Mouse (Mus musculus) lung, adult 2 months (tissue): ENCODE data around the gene 4921517D22Rik.

Source experiments
- CTCF ChIP-seq: fragments of 200-500 bp; IDR thresholded peaks from 2 replicates; pipeline ENCODE4 v1.5.1; 2011; ENCODE audit warnings: mild to moderate bottlenecking, low read length, control low read depth; ENCODE audit not compliant: insufficient read depth
- POLR2A ChIP-seq: fragments of 200-500 bp; IDR thresholded peaks from 2 replicates; pipeline ENCODE4 v1.6.1; 2011; ENCODE audit warnings: low read depth, mild to moderate bottlenecking, control low read depth, low read length, borderline replicate concordance; ENCODE audit errors: extremely low read depth

GRCm38 (mm10) chr13:59673597-59673996, 20.3 kb downstream of the 4921517D22Rik start:
- no peak for TF ChIP-seq CTCF
- no peak for TF ChIP-seq POLR2A
